Mouse (Mus musculus): ENCODE data around the gene Col5a1.

Gene Col5a1

GRCm38 (mm10) chr2:27961190-27961589, 75.0 kb downstream of the Col5a1 start:
- DNase-seq (ENCODE audit: extremely low spot score, low read depth, low spot score), result no peak

GRCm38 (mm10) chr2:27962406-27962805, 76.2 kb downstream of the Col5a1 start:
- DNase-seq (ENCODE audit: extremely low spot score, low read depth, low spot score), result no peak

GRCm38 (mm10) chr2:27969158-27969557, 82.9 kb downstream of the Col5a1 start:
- no peak for DNase-seq (ENCODE audit: extremely low spot score, low read depth, low spot score)

GRCm38 (mm10) chr2:27973840-27974239, 87.6 kb downstream of the Col5a1 start:
- peak; percentile 42 for DNase-seq (ENCODE audit: extremely low spot score, low read depth, low spot score)

GRCm38 (mm10) chr2:27975786-27976185, 89.6 kb downstream of the Col5a1 start:
- DNase-seq (ENCODE audit: extremely low spot score, low read depth, low spot score), result no peak

GRCm38 (mm10) chr2:27976512-27976911, 90.3 kb downstream of the Col5a1 start:
- no peak for DNase-seq (ENCODE audit: extremely low spot score, low read depth, low spot score)

- no peak for DNase-seq (ENCODE audit: extremely low spot score, low read depth, low spot score)
These were observed 94.8 kb downstream of the Col5a1 start for GRCm38 (mm10) chr2:27981066-27981465.

GRCm38 (mm10) chr2:27981621-27982535, 95.7 kb downstream of the Col5a1 start:
- no peak for DNase-seq (ENCODE audit: extremely low spot score, low read depth, low spot score)

GRCm38 (mm10) chr2:27983093-27983492, 96.9 kb downstream of the Col5a1 start:
- no peak for DNase-seq (ENCODE audit: extremely low spot score, low read depth, low spot score)

- DNase-seq (ENCODE audit: extremely low spot score, low read depth, low spot score), result no peak
These were observed 97.7 kb downstream of the Col5a1 start for GRCm38 (mm10) chr2:27983884-27984283.

- DNase-seq (ENCODE audit: extremely low spot score, low read depth, low spot score), result no peak
These were observed 100.5 kb downstream of the Col5a1 start for GRCm38 (mm10) chr2:27986751-27987150.

GRCm38 (mm10) chr2:27990430-27991211, 104.4 kb downstream of the Col5a1 start:
- DNase-seq (ENCODE audit: extremely low spot score, low read depth, low spot score), result no peak

- no peak for DNase-seq (ENCODE audit: extremely low spot score, low read depth, low spot score)
These were observed 107.2 kb downstream of the Col5a1 start for GRCm38 (mm10) chr2:27993416-27993815.

- DNase-seq (ENCODE audit: extremely low spot score, low read depth, low spot score), result no peak
These were observed 113.9 kb downstream of the Col5a1 start for GRCm38 (mm10) chr2:27999996-28000583.

- no peak for DNase-seq (ENCODE audit: extremely low spot score, low read depth, low spot score)
These were observed 114.4 kb downstream of the Col5a1 start for GRCm38 (mm10) chr2:28000660-28001059.

- DNase-seq (ENCODE audit: extremely low spot score, low read depth, low spot score), result no peak
These were observed 115.0 kb downstream of the Col5a1 start for GRCm38 (mm10) chr2:28001206-28001605.

GRCm38 (mm10) chr2:28005187-28005586, 119.0 kb downstream of the Col5a1 start:
- no peak for DNase-seq (ENCODE audit: extremely low spot score, low read depth, low spot score)

- no peak for DNase-seq (ENCODE audit: extremely low spot score, low read depth, low spot score)
These were observed 122.0 kb downstream of the Col5a1 start for GRCm38 (mm10) chr2:28008261-28008660.

GRCm38 (mm10) chr2:28012367-28012766, 126.1 kb downstream of the Col5a1 start:
- no peak for DNase-seq (ENCODE audit: extremely low spot score, low read depth, low spot score)

GRCm38 (mm10) chr2:28014778-28015177, 128.6 kb downstream of the Col5a1 start:
- DNase-seq (ENCODE audit: extremely low spot score, low read depth, low spot score), result no peak

GRCm38 (mm10) chr2:28024416-28024815, 138.2 kb downstream of the Col5a1 start:
- DNase-seq (ENCODE audit: extremely low spot score, low read depth, low spot score), result no peak
